Mouse (Mus musculus) CH12F3 (cell line): Measurements from ENCODE around the gene Slc35g2.

Experiments
- in situ Hi-C: fragments of 300-500 bp; cut with MboI; formaldehyde crosslinking; loops from 2 replicates; pipeline ENCODE4 v1.14.3; 2020; ENCODE audit warnings: low sequenced_read_pairs

The Slc35g2 gene

GRCm38 (mm10) chr9:100570626-100571233 lies at the start of gene Slc35g2:
TSS of gene Slc35g2 (minus strand) at chr9:100571090.
- in situ Hi-C loops = no loop called here

DNA sequence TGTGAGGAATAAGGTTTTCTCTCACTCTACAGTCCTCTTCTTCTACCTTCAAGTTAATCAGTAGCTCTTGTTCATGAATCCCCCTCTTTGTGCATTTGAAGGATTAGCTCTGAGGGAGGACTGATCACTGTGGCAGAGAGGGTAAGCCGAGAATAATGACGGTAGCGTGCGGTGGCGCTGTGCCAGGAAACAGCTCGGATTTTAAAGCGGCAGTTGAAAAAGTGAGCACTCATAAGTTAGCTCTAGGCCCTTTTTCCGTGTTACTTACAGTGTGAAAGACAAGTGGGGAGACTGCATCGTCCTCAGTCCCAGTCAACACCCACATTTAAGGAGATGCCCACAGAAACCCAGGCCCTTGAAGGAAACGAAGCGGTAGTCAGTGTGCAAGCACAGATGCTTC lies 46.1 kb upstream of the Slc35g2 start:
- in situ Hi-C loops = no loop called here

DNA sequence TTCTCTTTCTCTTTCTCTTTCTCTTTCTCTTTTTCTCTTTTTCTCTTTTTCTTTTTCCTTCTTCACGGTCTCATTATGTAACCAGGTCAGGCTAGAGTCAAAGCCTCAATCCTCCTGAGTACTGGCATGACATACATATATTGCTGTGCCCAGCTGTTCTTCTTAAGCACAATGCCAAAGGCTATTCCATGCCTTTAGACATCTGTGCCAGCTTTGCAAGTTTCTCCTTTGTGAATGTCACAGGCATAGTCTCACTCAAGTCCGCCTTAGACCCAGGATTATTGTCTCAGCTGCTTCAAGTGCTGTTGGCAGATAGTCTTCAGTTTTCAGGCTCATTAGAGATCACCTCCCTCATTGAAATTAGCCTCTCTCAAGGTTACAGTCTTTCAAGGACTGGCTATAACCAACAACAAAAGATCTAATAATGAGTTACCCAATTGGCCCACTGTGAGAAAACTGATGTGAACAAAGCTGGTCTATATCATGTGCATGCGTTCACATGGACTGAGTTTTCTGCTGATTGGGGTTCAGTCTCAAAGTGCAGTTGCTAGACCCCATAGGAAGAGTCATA lies 42.7 kb upstream of the Slc35g2 start:
- in situ Hi-C loops = no loop called here

- in situ Hi-C loops = no loop called here
These were observed 35.2 kb upstream of the Slc35g2 start for GRCm38 (mm10) chr9:100605985-100606554.

DNA sequence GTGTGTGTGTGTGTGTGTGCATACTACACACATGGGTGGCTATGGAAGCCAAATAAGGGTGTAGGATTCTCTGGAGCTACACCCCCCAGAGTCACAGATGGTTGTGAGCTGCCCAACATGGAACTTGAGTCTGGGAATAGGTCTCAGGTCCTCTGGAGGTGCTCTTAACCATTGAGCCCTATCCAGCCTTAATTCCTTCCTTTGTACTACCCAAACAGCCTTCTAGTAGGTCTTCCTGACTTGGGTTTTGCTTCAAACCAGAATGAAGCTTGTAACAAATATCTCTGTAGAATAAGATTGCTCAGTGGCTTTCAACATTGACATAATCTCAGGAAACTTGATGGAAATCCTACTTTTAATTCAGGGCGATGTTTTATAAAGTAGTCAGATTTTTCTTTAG lies 34.6 kb upstream of the Slc35g2 start:
- in situ Hi-C loops = no loop called here

DNA sequence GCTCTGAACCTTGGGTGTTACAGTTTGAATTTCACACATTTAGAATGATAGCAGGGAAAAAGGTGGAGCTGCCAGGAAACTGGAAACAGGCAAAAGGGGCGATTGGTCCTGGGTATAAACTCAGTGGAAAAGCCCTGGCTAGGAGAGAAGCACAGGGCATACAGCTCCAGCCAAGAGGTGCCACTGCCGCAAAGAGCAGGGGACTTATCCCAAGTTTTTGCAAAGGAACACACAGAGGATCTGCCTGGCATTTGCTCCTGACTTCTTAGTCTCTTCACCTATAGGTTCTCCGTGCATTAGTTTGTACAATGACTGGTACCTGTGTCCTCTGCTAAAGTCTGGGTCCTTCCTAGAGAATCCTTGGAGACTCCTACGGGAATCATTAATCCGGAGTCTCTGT lies 32.3 kb upstream of the Slc35g2 start:
- in situ Hi-C loops = no loop called here

DNA sequence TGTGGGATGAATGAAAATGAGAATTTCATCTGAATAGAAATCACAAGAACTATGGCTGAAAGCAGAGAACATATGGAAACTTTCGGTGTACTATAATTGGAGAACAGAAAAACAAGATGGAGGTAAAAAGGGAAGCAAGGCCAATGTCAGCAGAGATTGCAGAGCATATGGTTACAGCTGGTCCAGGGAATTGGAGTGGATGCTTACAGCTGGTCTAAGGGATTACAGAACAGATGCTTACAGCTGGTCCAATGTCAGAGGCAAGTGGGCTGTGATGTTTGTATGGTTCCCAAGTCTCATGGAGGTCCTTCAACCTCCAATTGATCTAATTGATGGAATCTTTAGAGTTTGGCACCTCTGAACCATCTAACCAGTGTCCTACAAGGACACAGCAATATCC lies 31.2 kb upstream of the Slc35g2 start:
- in situ Hi-C loops = no loop called here

- in situ Hi-C loops = no loop called here
These were observed 29.0 kb upstream of the Slc35g2 start for GRCm38 (mm10) chr9:100599761-100600328.

GRCm38 (mm10) chr9:100597546-100597945 lies 26.7 kb upstream of the Slc35g2 start, which contains the start of gene Stag1:
TSS of gene Stag1 (plus strand) at chr9:100597798.
- in situ Hi-C loops = no loop called here

DNA sequence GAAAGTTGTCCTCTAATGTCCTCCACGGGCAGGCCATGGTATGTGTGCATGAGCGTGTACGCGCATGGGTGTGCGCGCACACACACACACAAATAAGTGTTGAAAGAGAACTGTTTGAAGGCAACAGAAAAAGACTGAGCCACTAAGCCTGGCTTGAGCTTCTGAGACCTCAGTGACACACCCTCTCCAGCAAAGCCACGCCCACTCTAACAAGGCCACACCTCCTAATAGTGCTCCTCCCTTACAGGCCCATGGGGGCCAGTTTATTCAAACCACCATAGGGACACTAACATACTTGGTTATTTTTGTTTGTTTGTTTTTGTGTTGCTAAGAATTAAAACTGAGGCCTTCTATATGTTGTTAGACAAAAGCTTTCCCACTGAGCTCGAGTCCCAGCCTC lies 25.4 kb upstream of the Slc35g2 start:
- in situ Hi-C loops = no loop called here

DNA sequence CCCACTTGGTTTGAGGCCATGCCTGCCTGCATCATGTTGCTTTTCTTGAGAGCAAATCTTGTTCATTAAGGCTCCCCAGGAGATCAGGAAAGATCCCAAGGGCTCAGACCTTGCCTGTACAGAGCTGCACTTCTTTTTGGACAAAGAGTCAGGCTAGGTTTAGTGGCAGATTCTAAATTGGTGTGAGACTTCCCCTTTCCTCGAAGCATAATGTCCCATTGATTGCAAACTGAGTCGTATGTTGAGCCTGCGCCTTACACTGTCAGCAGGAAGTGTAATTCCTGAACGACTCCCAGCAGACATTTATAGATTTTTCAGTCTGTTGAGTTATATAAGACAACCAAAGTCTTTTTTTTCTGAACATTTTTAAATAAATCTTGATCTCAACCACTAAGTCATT lies 19.6 kb upstream of the Slc35g2 start:
- in situ Hi-C loops = no loop called here

GRCm38 (mm10) chr9:100584031-100584430 lies 13.1 kb upstream of the Slc35g2 start:
- in situ Hi-C loops = no loop called here

DNA sequence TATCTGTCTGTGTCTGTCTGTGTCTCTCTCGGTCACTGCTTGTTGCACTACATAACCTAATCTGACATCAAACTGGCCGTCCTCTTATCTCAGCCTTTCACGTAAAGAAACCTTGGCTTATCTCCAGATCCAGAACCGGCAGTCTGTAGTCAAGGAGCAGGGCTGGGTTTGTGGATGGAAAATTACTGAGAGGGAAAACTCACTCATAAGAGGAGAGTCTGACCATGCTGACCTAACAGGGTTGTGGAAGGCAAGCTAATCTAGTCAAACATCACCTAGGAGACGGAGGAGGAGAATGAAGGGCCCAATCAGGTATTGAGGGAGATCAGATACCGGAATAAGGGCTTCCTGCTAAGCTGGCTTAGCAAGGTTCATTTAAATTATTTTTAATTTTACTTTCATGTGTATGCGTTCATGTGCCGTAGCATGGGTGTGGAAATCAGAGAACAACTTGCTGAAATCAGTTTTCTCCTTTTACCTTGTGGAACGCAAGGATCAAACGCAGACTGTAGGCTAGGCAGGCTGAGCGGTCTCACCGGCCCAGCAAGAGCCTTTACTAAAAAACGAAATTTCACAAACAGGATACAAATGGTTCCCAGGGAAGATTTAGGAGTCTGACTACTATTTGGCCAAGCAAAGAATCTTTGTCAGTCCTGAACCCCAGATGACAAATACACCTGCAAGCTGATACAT lies 12.1 kb upstream of the Slc35g2 start:
- in situ Hi-C loops = no loop called here

- in situ Hi-C loops = no loop called here
These were observed 10.9 kb upstream of the Slc35g2 start for GRCm38 (mm10) chr9:100581543-100582492.

DNA sequence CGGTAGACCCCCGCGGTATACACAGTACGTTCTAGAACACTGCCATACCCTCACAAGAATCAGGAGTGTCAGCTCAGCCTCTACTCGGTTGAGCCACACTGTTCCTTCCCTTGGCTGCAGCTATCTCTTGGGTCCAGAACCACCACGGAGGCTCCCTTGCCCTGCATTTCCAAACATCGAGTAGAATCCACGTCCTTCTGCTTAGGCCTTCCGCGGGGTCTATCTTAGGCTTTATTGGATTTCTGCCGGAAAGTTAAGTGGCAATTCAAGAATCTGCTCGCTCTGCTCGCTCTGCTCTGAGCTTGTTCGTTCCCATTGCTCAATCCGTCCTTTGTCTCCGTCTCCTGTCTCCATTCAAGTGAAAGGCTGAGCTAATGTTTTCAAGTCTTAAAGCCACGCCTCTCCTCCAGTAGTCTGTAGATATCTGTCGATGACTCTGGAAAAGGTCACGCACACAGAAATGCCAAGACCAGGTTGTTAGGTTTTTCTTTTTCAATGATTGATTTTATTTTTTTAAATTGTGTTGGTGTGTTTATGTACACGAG lies 9.4 kb upstream of the Slc35g2 start:
- in situ Hi-C loops = no loop called here

- in situ Hi-C loops = no loop called here
These were observed 3.1 kb upstream of the Slc35g2 start for GRCm38 (mm10) chr9:100573942-100574341.

DNA sequence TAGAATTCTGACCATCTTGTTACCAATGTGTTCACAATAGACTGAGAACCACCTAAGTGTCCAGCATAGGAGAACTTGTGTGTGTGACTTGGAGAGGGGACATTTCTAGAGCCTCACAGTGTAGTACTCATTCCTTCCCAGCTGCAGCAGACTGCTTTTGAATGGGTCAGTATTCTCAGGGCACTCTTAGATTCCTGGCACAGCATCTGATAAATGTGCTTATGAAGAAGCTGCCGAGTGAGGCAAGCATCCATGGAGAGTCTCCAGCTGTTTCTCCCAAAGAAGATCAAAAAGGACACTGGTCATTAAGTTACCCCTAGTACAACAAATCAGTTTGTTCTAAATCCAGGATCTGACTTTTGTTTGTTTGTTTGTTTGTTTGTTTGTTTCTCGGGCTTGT lies 2.4 kb upstream of the Slc35g2 start:
- in situ Hi-C loops = no loop called here

GRCm38 (mm10) chr9:100571511-100571910 lies 621 bp upstream of the Slc35g2 start:
- in situ Hi-C loops = no loop called here

- in situ Hi-C loops = loop anchor here (10.0 kb wide), 1 partner anchor 55 kb away; no protein-coding TSS in a partner anchor
These were observed 878 bp downstream of the Slc35g2 start for GRCm38 (mm10) chr9:100569798-100570625.
